ENCODE assay signal across 8 mouse cellular contexts in genomic region chr6:129534627-129535190, GRCm38 (mm10). TPM values are rescaled to one million over a fixed set of nuclear protein-coding genes. Genes with fewer than 3 reads are reported as not detected.
DNase-seq lines count a peak whose midpoint lies in the region; ATAC-seq and TF ChIP-seq lines count a peak whose summit lies in the region.

No protein-coding gene starts in this region.

- no peak overlapping the region for H3K9ac ChIP-seq in intestine, embryonic 14.5 days (ENCODE audit: low read length)
- peak overlapping the region; percentile 80 for H3K9ac ChIP-seq in liver, embryonic 16.5 days (ENCODE audit: low read depth, low read length)

- peaks cover 40% of the 10 kb centered on the region for H3K4me1 ChIP-seq in erythroblast, embryonic 14.5 days (ENCODE audit: control insufficient read depth)
- peaks cover 20% of the 10 kb centered on the region for H3K4me1 ChIP-seq in intestine, embryonic 14.5 days (replicated peaks; ENCODE audit: control insufficient read depth, insufficient read depth, low read length)
- H3K4me1 ChIP-seq in liver, embryonic 16.5 days (ENCODE audit: control insufficient read depth, low read depth, low read length) = peaks cover 20% of the 10 kb centered on the region

- peaks cover 47% of the 10 kb centered on the region for H3K36me3 ChIP-seq in erythroblast, embryonic 14.5 days (ENCODE audit: control insufficient read depth)
- H3K36me3 ChIP-seq in intestine, embryonic 14.5 days (ENCODE audit: control insufficient read depth, insufficient read depth, low read length) = peaks cover 25% of the 10 kb centered on the region
- H3K36me3 ChIP-seq in liver, embryonic 16.5 days (ENCODE audit: control insufficient read depth, insufficient read depth) = peaks cover 13% of the 10 kb centered on the region

- no peak for TF ChIP-seq POLR2A in brain, embryonic 14.5 days (IDR thresholded peaks at IDR 0.05; ENCODE audit: borderline replicate concordance, extremely low read depth, insufficient read depth, insufficient read length, poor library complexity, severe bottlenecking)

- peak overlapping the region; percentile 83 for H3K4me2 ChIP-seq in intestine, embryonic 14.5 days (ENCODE audit: low read length)
- peak overlapping the region; percentile 72 for H3K4me2 ChIP-seq in liver, embryonic 16.5 days (ENCODE audit: low read depth, low read length)

- H3K27ac ChIP-seq in intestine, embryonic 14.5 days (ENCODE audit: low read depth) = no peak overlapping the region
- no peak overlapping the region for H3K27ac ChIP-seq in liver, embryonic 16.5 days (ENCODE audit: low read length)

- H3K9me3 ChIP-seq in erythroblast, embryonic 14.5 days (ENCODE audit: control insufficient read depth, low read length) = no peaks in the 10 kb centered on the region
- no peaks in the 10 kb centered on the region for H3K9me3 ChIP-seq in intestine, embryonic 14.5 days (ENCODE audit: control insufficient read depth, low read length)
- H3K9me3 ChIP-seq in liver, embryonic 16.5 days (replicated peaks; ENCODE audit: control insufficient read depth, low read length) = no peaks in the 10 kb centered on the region

- H3K4me3 ChIP-seq in erythroblast, embryonic 14.5 days (replicated peaks) = peak overlapping the region; percentile 88
- H3K4me3 ChIP-seq in intestine, embryonic 14.5 days (ENCODE audit: low read depth, low read length) = peak overlapping the region; percentile 90
- peak overlapping the region; percentile 82 for H3K4me3 ChIP-seq in liver, embryonic 16.5 days (ENCODE audit: low read depth, low read length)

- DNase-seq in brain, embryonic 14.5 days (ENCODE audit: low read depth) = peak; percentile 29
- no peak for DNase-seq in intestine, embryonic 14.5 days (ENCODE audit: low spot score)
- DNase-seq in thymus, postnatal 14 days = no peak
- no peak for DNase-seq in layer of hippocampus, adult 8-10 months (ENCODE audit: low spot score in 2 of 2)

- 58% methylated on average over 4 of the region's 4 CpGs for WGBS in intestine, embryonic 14.5 days
- 63% methylated on average over 4 of the region's 4 CpGs for WGBS in liver, embryonic 16.5 days (ENCODE audit: insufficient replicate concordance)

- H3K27me3 ChIP-seq in erythroblast, embryonic 14.5 days (ENCODE audit: control insufficient read depth) = no peaks in the 10 kb centered on the region
- H3K27me3 ChIP-seq in intestine, embryonic 14.5 days (replicated peaks; ENCODE audit: control insufficient read depth, insufficient read depth, low read length) = no peaks in the 10 kb centered on the region
- no peaks in the 10 kb centered on the region for H3K27me3 ChIP-seq in liver, embryonic 16.5 days (ENCODE audit: control insufficient read depth, insufficient read depth, low read depth, low read length)

- TF ChIP-seq CTCF in brain, embryonic 14.5 days (IDR thresholded peaks at IDR 0.05; ENCODE audit: borderline replicate concordance, extremely low read depth, insufficient read depth, insufficient read length) = no peak

- no peak for ATAC-seq in erythroblast, adult 5-6 weeks (replicated peaks; ENCODE audit: low FRiP score, poor library complexity, severe bottlenecking)
- no peak for ATAC-seq in intestine, embryonic 14.5 days (replicated peaks; ENCODE audit: low FRiP score, low TSS enrichment, low read depth)
- ATAC-seq in liver, embryonic 16.5 days (ENCODE audit: low read depth) = no peak
- no peak for ATAC-seq in monocyte, adult 5-6 weeks (replicated peaks; ENCODE audit: insufficient number of reproducible peaks, low FRiP score, low TSS enrichment, poor library complexity, severe bottlenecking)

RNA-seq across cellular contexts. Expression of gene Gabarapl1, which starts 1.7 kb away (rescaled TPM):
- 5.3 and 7.9 TPM in 2 replicates for polyA plus RNA-seq in erythroblast, embryonic 14.5 days (2012)
- 14.0 and 22.6 TPM in 2 replicates for total RNA-seq in erythroblast, adult 5-6 weeks (2015; ENCODE audit: low replicate concordance)
- total RNA-seq in erythroblast, adult 5-6 weeks (2017; ENCODE audit: low replicate concordance) = 31.4 and 36.7 TPM in 2 replicates
- polyA plus RNA-seq in brain, embryonic 14.5 days (2012; rRNA removed) = 151 and 161 TPM in 2 replicates
- 15.8 and 16.5 TPM in 2 replicates for polyA plus RNA-seq in intestine, embryonic 14.5 days (2014; fragmentation: Nextera tagmentation; extraction: Ambion mirVana)
- polyA plus RNA-seq in liver, embryonic 16.5 days (2015; fragmentation: Nextera tagmentation; extraction: Ambion mirVana) = 28.4 and 28.6 TPM in 2 replicates
- 100 to 1,000 TPM; 665 to 765 (median 700) TPM for total RNA-seq in layer of hippocampus, adult 8-10 months (2022)
- 27.9 to 39.7 TPM (median 35.0 TPM) in 3 replicates for total RNA-seq in monocyte, adult 5-6 weeks (2017)

RNA-seq across cellular contexts. Expression of gene Tmem52b, which starts 22.4 kb away (rescaled TPM):
- polyA plus RNA-seq in erythroblast, embryonic 14.5 days (2012) = not detected in 2 replicates
- total RNA-seq in erythroblast, adult 5-6 weeks (2015; ENCODE audit: low replicate concordance) = not detected in 2 replicates
- total RNA-seq in erythroblast, adult 5-6 weeks (2017; ENCODE audit: low replicate concordance) = not detected in 2 replicates
- 0.10 TPM in 1 of 2 replicates, not detected in the other for polyA plus RNA-seq in brain, embryonic 14.5 days (2012; rRNA removed)
- polyA plus RNA-seq in intestine, embryonic 14.5 days (2014; fragmentation: Nextera tagmentation; extraction: Ambion mirVana) = 0.23 TPM in 2 replicates
- 0.04 TPM in 1 of 2 replicates, not detected in the other for polyA plus RNA-seq in liver, embryonic 16.5 days (2015; fragmentation: Nextera tagmentation; extraction: Ambion mirVana)
- not detected for total RNA-seq in layer of hippocampus, adult 8-10 months (2022)
- total RNA-seq in monocyte, adult 5-6 weeks (2017) = 1.9 TPM in 1 of 3 replicates, not detected in the others

RNA-seq across cellular contexts. Expression of gene Olr1, which starts 27.7 kb away (rescaled TPM):
- not detected in 2 replicates for polyA plus RNA-seq in erythroblast, embryonic 14.5 days (2012)
- total RNA-seq in erythroblast, adult 5-6 weeks (2015; ENCODE audit: low replicate concordance) = 6.9 and 13.8 TPM in 2 replicates
- total RNA-seq in erythroblast, adult 5-6 weeks (2017; ENCODE audit: low replicate concordance) = 10.0 and 12.6 TPM in 2 replicates
- not detected in 2 replicates for polyA plus RNA-seq in brain, embryonic 14.5 days (2012; rRNA removed)
- 0.16 TPM in 1 of 2 replicates, not detected in the other for polyA plus RNA-seq in intestine, embryonic 14.5 days (2014; fragmentation: Nextera tagmentation; extraction: Ambion mirVana)
- 1.2 and 1.3 TPM in 2 replicates for polyA plus RNA-seq in liver, embryonic 16.5 days (2015; fragmentation: Nextera tagmentation; extraction: Ambion mirVana)
- total RNA-seq in layer of hippocampus, adult 8-10 months (2022) = not detected
- 8.4 to 15.7 TPM (median 11.1 TPM) in 3 replicates for total RNA-seq in monocyte, adult 5-6 weeks (2017)

RNA-seq across cellular contexts. Expression of gene Klre1, which starts 43.0 kb away (rescaled TPM):
- not detected in 2 replicates for polyA plus RNA-seq in erythroblast, embryonic 14.5 days (2012)
- not detected in 2 replicates for total RNA-seq in erythroblast, adult 5-6 weeks (2015; ENCODE audit: low replicate concordance)
- total RNA-seq in erythroblast, adult 5-6 weeks (2017; ENCODE audit: low replicate concordance) = 1.1 TPM in 1 of 2 replicates, not detected in the other
- polyA plus RNA-seq in brain, embryonic 14.5 days (2012; rRNA removed) = 0.08 and 0.11 TPM in 2 replicates
- not detected in 2 replicates for polyA plus RNA-seq in intestine, embryonic 14.5 days (2014; fragmentation: Nextera tagmentation; extraction: Ambion mirVana)
- polyA plus RNA-seq in liver, embryonic 16.5 days (2015; fragmentation: Nextera tagmentation; extraction: Ambion mirVana) = 0.13 TPM in 1 of 2 replicates, not detected in the other
- not detected for total RNA-seq in layer of hippocampus, adult 8-10 months (2022)
- 390 to 1,008 TPM (median 400 TPM) in 3 replicates for total RNA-seq in monocyte, adult 5-6 weeks (2017)

RNA-seq across cellular contexts. Expression of gene Klrd1, which starts 56.9 kb away (rescaled TPM):
- polyA plus RNA-seq in erythroblast, embryonic 14.5 days (2012) = not detected in 2 replicates
- total RNA-seq in erythroblast, adult 5-6 weeks (2015; ENCODE audit: low replicate concordance) = not detected in 2 replicates
- 2.4 TPM in 1 of 2 replicates, not detected in the other for total RNA-seq in erythroblast, adult 5-6 weeks (2017; ENCODE audit: low replicate concordance)
- polyA plus RNA-seq in brain, embryonic 14.5 days (2012; rRNA removed) = 0.18 TPM in 1 of 2 replicates, not detected in the other
- polyA plus RNA-seq in intestine, embryonic 14.5 days (2014; fragmentation: Nextera tagmentation; extraction: Ambion mirVana) = 0.69 and 0.97 TPM in 2 replicates
- polyA plus RNA-seq in liver, embryonic 16.5 days (2015; fragmentation: Nextera tagmentation; extraction: Ambion mirVana) = 0.68 and 1.0 TPM in 2 replicates
- not detected for total RNA-seq in layer of hippocampus, adult 8-10 months (2022)
- total RNA-seq in monocyte, adult 5-6 weeks (2017) = 278 to 891 TPM (median 296 TPM) in 3 replicates
